Mouse (Mus musculus) stomach, embryonic 16.5 days (tissue): ENCODE measurements around the gene Fut8. TPM values are rescaled to one million over a fixed set of nuclear protein-coding genes. Genes with fewer than 3 reads are reported as not detected.

Experiments
- ATAC-seq: fragments of 200-750 bp; cut with Nextera tagmentation; 2 replicates; pipeline ENCODE4 v1.8.0; 2017; ENCODE audit warnings: moderate number of reproducible peaks, moderate TSS enrichment; ENCODE audit not compliant: insufficient read depth, low FRiP score
- H3K27ac ChIP-seq: fragments of 300-500 bp; sonication (generic); 2 replicates; pipeline ENCODE4 v1.5.1; 2014; ENCODE audit warnings: low read length
- H3K27me3 ChIP-seq: fragments of 300-500 bp; sonication (generic); 2 replicates; pipeline ENCODE4 v1.6.1; 2014; ENCODE audit warnings: low read length, control low read depth, mixed read lengths; ENCODE audit not compliant: control insufficient read depth, insufficient read depth
- H3K36me3 ChIP-seq: fragments of 300-500 bp; sonication (generic); 2 replicates; pipeline ENCODE4 v1.6.1; 2014; ENCODE audit warnings: low read length; ENCODE audit not compliant: control insufficient read depth, insufficient read depth
- H3K4me1 ChIP-seq: fragments of 300-500 bp; sonication (generic); 2 replicates; pipeline ENCODE4 v1.6.1; 2014; ENCODE audit warnings: low read length, control low read depth, mixed read lengths; ENCODE audit not compliant: control insufficient read depth, insufficient read depth
- H3K4me2 ChIP-seq: fragments of 300-500 bp; sonication (generic); 2 replicates; pipeline ENCODE4 v1.6.1; 2014; ENCODE audit warnings: low read depth, low read length, mixed read lengths
- H3K4me3 ChIP-seq: fragments of 300-500 bp; sonication (generic); replicated peaks from 2 replicates; pipeline ENCODE4 v1.5.1; 2014; ENCODE audit warnings: mild to moderate bottlenecking, low read length
- H3K9ac ChIP-seq: fragments of 300-500 bp; sonication (generic); 2 replicates; pipeline ENCODE4 v1.6.1; 2014; ENCODE audit warnings: low read length
- H3K9me3 ChIP-seq: fragments of 300-500 bp; sonication (generic); replicated peaks from 2 replicates; pipeline ENCODE4 v1.6.1; 2016; ENCODE audit warnings: low read length, control low read depth; ENCODE audit not compliant: control insufficient read depth
- WGBS: fragments of 180-500 bp; shearing (Covaris S2); extraction: QIAGEN DNeasy Blood & Tissue Kit; methylation state at CpG from one replicate; pipeline ENCODE4 v1.1.7; 2014; 5-methylcytosine and 5-hydroxymethylcytosine counted together
- polyA plus RNA-seq: library from polyadenylated mRNA; unstranded; fragments of >200 nt; fragmentation: Nextera tagmentation; extraction: Ambion mirVana; gene quantifications from 2 replicates; pipeline ENCODE4 v1.2.1, GENCODE M21; 2015

Gene Fut8
- polyA plus RNA-seq, 1 experiment from 2014 or later, result 26.6 TPM

DNA sequence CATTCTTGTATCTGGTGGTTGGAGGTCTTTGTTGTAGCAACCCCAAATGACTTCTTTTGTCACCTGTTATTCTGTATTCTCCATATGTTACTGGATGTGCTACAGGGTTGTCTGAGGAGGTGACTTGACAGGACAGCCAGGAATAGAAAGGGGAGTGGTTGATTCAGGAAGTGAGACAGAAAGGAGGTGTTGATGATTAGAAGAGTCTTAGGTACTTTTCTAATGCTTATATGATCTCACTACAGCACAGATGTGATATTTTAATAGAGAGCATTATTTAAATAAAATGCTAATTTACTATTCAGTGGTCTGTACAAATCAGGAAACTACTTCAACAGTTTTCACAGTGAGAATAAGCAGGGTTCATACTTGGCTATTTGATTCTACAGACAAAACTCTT, 71.6 kb downstream of the Fut8 start:
- H3K27me3 ChIP-seq, result no peaks in the 10 kb centered on the region
- no peak overlapping the region for H3K27ac ChIP-seq
- no peak overlapping the region for H3K4me2 ChIP-seq
- no peak overlapping the region for H3K9ac ChIP-seq
- no peaks in the 10 kb centered on the region for H3K4me1 ChIP-seq
- ATAC-seq, result no peak
- no peaks in the 10 kb centered on the region for H3K36me3 ChIP-seq
- H3K9me3 ChIP-seq, result no peaks in the 10 kb centered on the region
- H3K4me3 ChIP-seq, result no peak overlapping the region

DNA sequence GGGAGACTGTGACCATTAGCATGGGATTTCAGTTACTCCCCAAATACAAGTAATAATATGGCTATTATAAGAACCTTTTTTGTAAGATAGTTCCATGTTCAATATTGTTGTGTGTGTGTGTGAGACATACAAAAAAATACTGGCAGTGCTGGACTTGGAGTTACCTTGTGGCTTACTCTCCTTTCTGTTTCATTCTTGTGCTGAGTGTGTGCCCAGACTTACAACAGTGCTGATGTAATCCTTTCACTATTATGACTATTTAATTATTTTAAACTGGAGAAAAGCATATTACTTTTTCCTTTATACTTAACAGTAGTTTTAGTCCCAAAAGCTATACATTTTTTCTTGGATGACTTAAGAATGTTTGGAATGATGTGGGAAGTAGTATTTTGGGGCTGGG, 75.6 kb downstream of the Fut8 start:
- Histone ChIP-seq H3K4me3 (no peak overlapping the region), H3K27me3 (no peaks in the 10 kb centered on the region), H3K4me1 (no peaks in the 10 kb centered on the region), H3K9ac (no peak overlapping the region), H3K36me3 (no peaks in the 10 kb centered on the region), H3K4me2 (no peak overlapping the region), H3K27ac (no peak overlapping the region), H3K9me3 (no peaks in the 10 kb centered on the region)
- no peak for ATAC-seq

DNA sequence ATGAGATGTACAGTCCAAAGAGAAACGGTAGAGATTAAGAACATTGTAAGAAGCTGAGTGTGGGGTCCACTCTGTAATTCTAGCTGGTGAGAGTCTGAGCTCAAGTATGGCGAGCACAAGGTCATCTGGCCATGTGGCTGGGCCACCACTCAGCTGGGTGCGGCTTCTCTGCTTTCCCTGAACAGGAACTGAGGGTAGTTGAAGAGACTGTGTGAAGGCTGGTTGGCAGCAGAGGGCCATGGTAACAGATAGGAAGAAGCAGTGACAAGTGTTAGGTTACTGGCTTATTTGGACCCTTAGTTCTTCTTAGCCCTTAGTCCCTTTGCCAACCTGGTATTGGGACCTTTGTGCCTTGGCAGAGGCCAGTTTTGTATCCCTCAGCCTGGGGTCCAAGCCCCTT, 86.2 kb downstream of the Fut8 start:
- WGBS, result 70% methylated on average over 3 of the region's 3 CpGs

GRCm38 (mm10) chr12:77346521-77346920, 108.6 kb downstream of the Fut8 start:
- Histone ChIP-seq H3K9me3 (no peaks in the 10 kb centered on the region), H3K4me2 (no peak overlapping the region), H3K36me3 (no peaks in the 10 kb centered on the region), H3K4me1 (0 out of 2 replicates have a peak, but pooled peaks cover 3% of the 10 kb centered on the region), H3K9ac (no peak overlapping the region), H3K27me3 (no peaks in the 10 kb centered on the region), H3K4me3 (no peak overlapping the region), H3K27ac (no peak overlapping the region)
- WGBS, result 70% methylated on average over 1 of the region's 1 CpGs
- no peak for ATAC-seq

More for the DNA sequence above, 86.2 kb downstream of the Fut8 start:
- Histone ChIP-seq H3K27ac (no peak overlapping the region), H3K4me1 (no peaks in the 10 kb centered on the region), H3K9ac (no peak overlapping the region), H3K4me3 (no peak overlapping the region), H3K36me3 (no peaks in the 10 kb centered on the region), H3K27me3 (no peaks in the 10 kb centered on the region), H3K9me3 (no peaks in the 10 kb centered on the region), H3K4me2 (no peak overlapping the region)
- no peak for ATAC-seq

GRCm38 (mm10) chr12:77349543-77349942, 111.6 kb downstream of the Fut8 start:
- Histone ChIP-seq H3K27ac (no peak overlapping the region), H3K9me3 (no peaks in the 10 kb centered on the region)

DNA sequence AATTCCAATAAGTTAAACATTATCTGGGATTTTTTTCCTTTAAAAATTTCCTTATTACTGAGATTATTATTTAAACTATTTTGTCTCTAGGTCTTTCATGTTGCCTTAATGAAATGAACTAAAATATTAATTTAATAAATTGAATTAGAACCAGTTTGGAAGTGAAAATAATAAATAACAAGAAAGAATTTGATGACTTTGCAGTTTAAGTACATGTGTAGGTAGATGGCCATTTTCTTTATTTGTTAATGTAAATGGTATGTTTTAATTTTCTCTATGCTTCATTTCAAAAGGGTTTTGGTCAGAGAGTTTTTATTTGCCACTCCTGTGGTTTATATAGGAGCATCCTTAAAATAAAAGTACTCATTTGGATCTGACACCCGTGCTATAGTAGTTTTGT, 177.8 kb downstream of the Fut8 start:
- Histone ChIP-seq H3K4me1 (no peaks in the 10 kb centered on the region), H3K27me3 (no peaks in the 10 kb centered on the region), H3K9ac (no peak overlapping the region), H3K27ac (no peak overlapping the region), H3K9me3 (no peaks in the 10 kb centered on the region), H3K36me3 (peaks cover 5% of the 10 kb centered on the region; the same call in 1 of the 2 replicates), H3K4me2 (no peak overlapping the region), H3K4me3 (no peak overlapping the region)
- ATAC-seq, result no peak
- WGBS, result 85% methylated on average over 1 of the region's 1 CpGs

More at GRCm38 (mm10) chr12:77349543-77349942, 111.6 kb downstream of the Fut8 start:
- Histone ChIP-seq H3K4me1 (0 out of 2 replicates have a peak, but pooled peaks cover 3% of the 10 kb centered on the region), H3K36me3 (no peaks in the 10 kb centered on the region), H3K4me2 (no peak overlapping the region), H3K9ac (no peak overlapping the region), H3K27me3 (no peaks in the 10 kb centered on the region), H3K4me3 (no peak overlapping the region)
- ATAC-seq, result no peak

DNA sequence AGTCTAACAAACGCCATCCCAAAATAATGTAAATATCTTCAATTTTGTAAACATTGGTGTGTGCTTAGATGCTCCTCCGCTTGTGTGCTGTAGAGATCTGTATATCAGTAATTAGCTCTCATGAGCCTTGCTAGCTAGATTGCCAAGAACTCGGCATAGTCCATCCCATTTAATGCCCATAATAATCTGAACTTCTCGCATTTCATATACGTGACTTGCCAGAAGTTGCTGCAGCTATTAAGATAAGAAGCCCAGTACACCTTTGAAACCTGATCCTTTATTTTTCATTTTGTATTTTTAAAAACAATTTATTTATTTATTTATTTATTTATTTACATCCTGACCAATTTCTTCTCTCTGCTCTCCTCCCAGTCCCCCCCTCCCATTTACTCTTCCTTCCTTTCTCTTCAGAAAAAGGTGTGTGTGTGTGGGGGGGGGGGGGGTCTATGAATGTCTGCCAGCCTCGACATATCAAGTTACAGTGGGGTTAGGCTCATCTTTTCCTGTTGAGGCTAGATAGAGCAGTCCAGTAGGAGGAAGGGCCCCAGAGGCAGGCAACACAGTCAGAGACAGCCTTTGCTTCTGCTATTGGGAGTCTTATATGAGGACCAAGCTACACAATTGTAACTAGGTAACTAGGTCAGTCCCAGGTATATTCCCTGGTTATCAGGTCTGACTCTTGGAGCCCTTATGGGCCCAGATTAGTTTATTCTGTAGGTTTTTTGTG, 183.9 kb downstream of the Fut8 start:
- 92% methylated on average over 6 of the region's 6 CpGs for WGBS
- Histone ChIP-seq H3K4me2 (no peak overlapping the region), H3K36me3 (no peaks in the 10 kb centered on the region), H3K9ac (no peak overlapping the region), H3K27ac (no peak overlapping the region), H3K4me1 (no peaks in the 10 kb centered on the region), H3K27me3 (no peaks in the 10 kb centered on the region), H3K4me3 (no peak overlapping the region), H3K9me3 (no peaks in the 10 kb centered on the region)
- ATAC-seq, result no peak

GRCm38 (mm10) chr12:77426093-77426492, 188.2 kb downstream of the Fut8 start:
- no peaks in the 10 kb centered on the region for H3K4me1 ChIP-seq
- no peak for ATAC-seq

DNA sequence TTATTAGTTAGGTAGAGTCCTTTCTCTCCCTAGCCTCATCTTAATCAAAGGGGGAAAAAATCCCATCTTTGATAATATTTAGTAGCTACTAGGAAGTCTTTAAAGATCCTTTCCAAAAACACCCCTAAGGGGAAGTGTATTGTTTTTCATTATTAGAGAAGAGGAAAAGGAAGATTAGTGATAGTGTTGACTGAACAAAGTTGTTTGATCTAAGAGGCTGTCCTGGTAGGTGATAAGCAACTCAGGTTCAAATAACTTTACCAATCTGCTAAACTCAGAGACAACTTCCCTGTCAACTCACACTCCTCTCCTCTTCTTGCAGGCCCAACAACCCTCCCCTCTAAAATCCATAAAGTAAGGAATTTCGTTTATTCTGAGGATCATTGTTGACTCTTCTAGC, 190.2 kb downstream of the Fut8 start:
- H3K9me3 ChIP-seq, result no peaks in the 10 kb centered on the region
- no peak overlapping the region for H3K27ac ChIP-seq
- H3K27me3 ChIP-seq, result no peaks in the 10 kb centered on the region
- WGBS, result 31% methylated on average over 1 of the region's 1 CpGs
- no peak overlapping the region for H3K4me2 ChIP-seq
- H3K9ac ChIP-seq, result no peak overlapping the region
- H3K36me3 ChIP-seq, result no peaks in the 10 kb centered on the region
- H3K4me3 ChIP-seq, result no peak overlapping the region
- ATAC-seq, result no peak
- H3K4me1 ChIP-seq, result no peaks in the 10 kb centered on the region

More at GRCm38 (mm10) chr12:77426093-77426492, 188.2 kb downstream of the Fut8 start:
- Histone ChIP-seq H3K36me3 (no peaks in the 10 kb centered on the region), H3K4me2 (no peak overlapping the region), H3K9ac (no peak overlapping the region), H3K9me3 (no peaks in the 10 kb centered on the region), H3K4me3 (no peak overlapping the region), H3K27me3 (no peaks in the 10 kb centered on the region), H3K27ac (no peak overlapping the region)
- 83% methylated on average over 3 of the region's 3 CpGs for WGBS
